Mouse (Mus musculus) heart, postnatal 0 days (tissue): Measurements from ENCODE around the gene Ccdc62. TPM values are rescaled to one million over a fixed set of nuclear protein-coding genes. Genes with fewer than 3 reads are reported as not detected.
A peak's percentile ranks its signal among the peaks of the same experiment; 100 is the strongest.

ENCODE experiments used
- ATAC-seq: fragments of 200-750 bp; cut with Nextera tagmentation; 2 replicates; pipeline ENCODE4 v1.8.0; 2017; ENCODE audit warnings: low read depth, moderate number of reproducible peaks, moderate library complexity; ENCODE audit not compliant: insufficient read depth
- DNase-seq: peaks from one replicate; pipeline ENCODE4 v3.0.0-alpha.2; 2016; ENCODE audit warnings: low spot score
- H3K27ac ChIP-seq: fragments of 300-500 bp; sonication (generic); 2 replicates; pipeline ENCODE4 v1.5.1; 2014; ENCODE audit warnings: low read depth, mild to moderate bottlenecking
- H3K27me3 ChIP-seq: fragments of 300-500 bp; sonication (generic); 2 replicates; pipeline ENCODE4 v1.6.1; 2014; ENCODE audit warnings: low read length, mixed read lengths; ENCODE audit not compliant: control insufficient read depth, insufficient read depth
- H3K36me3 ChIP-seq: fragments of 300-500 bp; sonication (generic); replicated peaks from 2 replicates; pipeline ENCODE4 v1.6.1; 2014; ENCODE audit warnings: low read length, mixed read lengths; ENCODE audit not compliant: control insufficient read depth, insufficient read depth
- H3K4me1 ChIP-seq: fragments of 300-500 bp; sonication (generic); 2 replicates; pipeline ENCODE4 v1.6.1; 2014; ENCODE audit warnings: antibody characterized with exemption; ENCODE audit not compliant: control insufficient read depth, insufficient read depth
- H3K4me2 ChIP-seq: fragments of 300-500 bp; sonication (generic); 2 replicates; pipeline ENCODE4 v1.6.1; 2014; ENCODE audit warnings: low read depth, mild to moderate bottlenecking, low read length, moderate library complexity
- H3K4me3 ChIP-seq: fragments of 300-500 bp; sonication (generic); 2 replicates; pipeline ENCODE4 v1.5.1; 2014; ENCODE audit warnings: low read depth, low read length
- H3K9ac ChIP-seq: fragments of 300-500 bp; sonication (generic); replicated peaks from 2 replicates; pipeline ENCODE4 v1.6.1; 2014; ENCODE audit warnings: low read depth, low read length, mixed read lengths
- H3K9me3 ChIP-seq: fragments of 300-500 bp; sonication (generic); replicated peaks from 2 replicates; pipeline ENCODE4 v1.6.1; 2016; ENCODE audit warnings: low read length; ENCODE audit not compliant: control insufficient read depth
- CTCF ChIP-seq: IDR thresholded peaks from 2 replicates; pipeline ENCODE4 v1.5.1; 2016; ENCODE audit warnings: antibody characterized with exemption, control low read depth, low read depth
- EP300 ChIP-seq: IDR thresholded peaks from 2 replicates; pipeline ENCODE4 v1.6.1; 2016; ENCODE audit warnings: antibody characterized with exemption, low read depth
- WGBS: fragments of 180-500 bp; shearing (Covaris S2); extraction: QIAGEN DNeasy Blood & Tissue Kit; methylation state at CpG from one replicate; pipeline ENCODE4 v1.1.7; 2014; 5-methylcytosine and 5-hydroxymethylcytosine counted together
- polyA plus RNA-seq: library from polyadenylated mRNA; unstranded; fragments of >200 nt; fragmentation: Nextera tagmentation; extraction: Ambion mirVana; gene quantifications from 2 replicates; pipeline ENCODE4 v1.2.1, GENCODE M21; 2015
- total RNA-seq: library from RNA; depleted of rRNA; stranded (reverse); fragments of >200 nt; gene quantifications from 2 replicates; pipeline ENCODE4 v1.2.3, GENCODE M21; 2014; ENCODE audit warnings: low replicate concordance

The Ccdc62 gene
- total and polyA plus RNA-seq, 2 experiments from 2014 or later: 5.8 to 11.5 TPM

DNA sequence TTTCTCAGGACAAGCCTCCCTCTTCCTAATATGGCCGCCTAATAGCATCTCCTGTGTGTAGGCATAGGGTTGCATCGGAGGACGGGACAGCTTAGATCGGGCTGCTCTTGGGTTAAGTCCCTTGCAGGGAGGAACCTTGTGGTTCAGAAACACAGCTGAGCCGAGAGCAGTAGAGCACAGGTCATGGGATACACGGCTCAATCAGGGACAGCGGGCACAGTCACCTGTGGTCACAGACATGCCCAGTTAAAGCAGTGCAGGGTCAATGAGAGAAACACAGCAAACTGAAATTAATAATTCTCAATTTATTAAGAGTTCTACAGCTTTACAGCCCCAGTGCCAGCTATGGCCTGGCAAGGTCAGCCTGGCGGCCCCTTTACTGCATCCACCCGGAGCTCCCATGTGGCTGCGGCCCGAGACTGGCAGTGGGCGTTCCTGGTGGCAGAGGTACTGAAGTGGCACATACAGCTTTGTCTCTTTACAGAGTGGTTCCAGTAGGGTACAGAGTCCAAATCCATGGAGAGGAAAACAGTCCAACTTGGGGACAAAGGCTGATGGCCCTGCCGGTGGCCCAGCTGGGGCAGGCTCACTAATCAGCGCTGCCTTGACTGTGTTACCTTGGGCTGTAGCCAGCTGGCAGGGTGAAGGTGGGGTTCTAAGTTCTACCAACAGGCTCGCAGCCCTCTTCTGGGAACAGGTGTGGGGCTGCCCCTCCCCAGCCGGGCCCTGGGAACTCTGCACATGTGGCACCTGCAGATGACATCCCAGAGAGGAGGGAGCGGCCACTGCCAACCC is 74.1 kb downstream of the Ccdc62 start:
- TF ChIP-seq EP300 (no peak), CTCF (no peak)
- no peak for DNase-seq
- Histone ChIP-seq H3K36me3 (peaks cover 58% of the 10 kb centered on the region), H3K4me3 (no peak overlapping the region), H3K9me3 (no peaks in the 10 kb centered on the region), H3K9ac (no peak overlapping the region), H3K27me3 (no peaks in the 10 kb centered on the region), H3K4me1 (0 out of 2 replicates have a peak, but pooled peaks cover 3% of the 10 kb centered on the region), H3K4me2 (no peak overlapping the region), H3K27ac (no peak overlapping the region)
- ATAC-seq: no peak
- 73% methylated on average over 17 of the region's 17 CpGs for WGBS

DNA sequence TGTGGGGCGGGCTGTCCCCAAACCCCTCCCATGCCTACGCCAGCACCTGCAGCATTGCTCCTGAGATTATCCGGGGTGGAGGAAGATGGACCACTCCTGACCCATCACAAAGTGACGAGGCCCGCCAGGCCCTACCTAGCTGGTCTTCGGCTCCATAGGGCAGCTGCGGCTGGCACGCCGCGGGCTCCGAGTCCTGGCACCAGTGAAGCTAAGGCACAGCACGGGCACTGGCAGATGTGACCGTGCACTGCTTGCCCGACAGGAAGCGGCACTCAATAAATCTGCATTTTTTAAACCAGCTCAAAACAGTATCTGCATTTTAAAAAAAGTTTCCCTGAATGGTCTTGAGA is 74.6 kb downstream of the Ccdc62 start:
- TF ChIP-seq EP300: no peak
- TF ChIP-seq CTCF: no peak
- Histone ChIP-seq H3K27me3 (no peaks in the 10 kb centered on the region), H3K9me3 (no peaks in the 10 kb centered on the region), H3K4me3 (no peak overlapping the region), H3K4me1 (peaks cover 8% of the 10 kb centered on the region), H3K9ac (no peak overlapping the region), H3K4me2 (no peak overlapping the region), H3K36me3 (peaks cover 55% of the 10 kb centered on the region), H3K27ac (no peak overlapping the region)
- DNase-seq: no peak
- ATAC-seq: no peak
- 92% methylated on average over 15 of the region's 15 CpGs for WGBS

DNA sequence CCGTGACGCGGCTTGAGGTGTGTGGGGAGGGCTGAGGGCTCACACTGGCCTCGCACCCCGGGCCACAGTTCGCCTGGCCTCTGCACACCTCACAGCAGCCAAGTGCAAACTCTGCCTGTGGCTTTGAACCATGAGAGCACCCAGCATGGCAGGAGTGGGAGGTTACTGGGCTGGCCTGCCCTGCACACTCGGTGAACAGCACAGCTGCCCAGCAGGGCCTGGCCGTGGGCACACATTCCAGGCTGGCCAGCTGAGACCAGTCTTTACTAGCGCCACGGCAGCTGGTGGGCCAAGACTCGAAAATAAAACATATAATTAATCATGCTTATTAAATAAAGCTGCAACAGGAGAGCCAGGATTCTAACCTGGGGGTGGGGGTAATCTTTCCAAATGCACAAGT is 75.1 kb downstream of the Ccdc62 start:
- DNase-seq (no peak), ATAC-seq (no peak)
- H3K4me1 ChIP-seq: peaks cover 13% of the 10 kb centered on the region
- H3K9ac ChIP-seq: no peak overlapping the region
- no peaks in the 10 kb centered on the region for H3K9me3 ChIP-seq
- peaks cover 55% of the 10 kb centered on the region for H3K36me3 ChIP-seq
- no peak for TF ChIP-seq CTCF
- no peak for TF ChIP-seq EP300
- H3K27me3 ChIP-seq: no peaks in the 10 kb centered on the region
- H3K4me2 ChIP-seq: no peak overlapping the region
- H3K4me3 ChIP-seq: no peak overlapping the region
- 84% methylated on average over 11 of the region's 11 CpGs for WGBS
- no peak overlapping the region for H3K27ac ChIP-seq

DNA sequence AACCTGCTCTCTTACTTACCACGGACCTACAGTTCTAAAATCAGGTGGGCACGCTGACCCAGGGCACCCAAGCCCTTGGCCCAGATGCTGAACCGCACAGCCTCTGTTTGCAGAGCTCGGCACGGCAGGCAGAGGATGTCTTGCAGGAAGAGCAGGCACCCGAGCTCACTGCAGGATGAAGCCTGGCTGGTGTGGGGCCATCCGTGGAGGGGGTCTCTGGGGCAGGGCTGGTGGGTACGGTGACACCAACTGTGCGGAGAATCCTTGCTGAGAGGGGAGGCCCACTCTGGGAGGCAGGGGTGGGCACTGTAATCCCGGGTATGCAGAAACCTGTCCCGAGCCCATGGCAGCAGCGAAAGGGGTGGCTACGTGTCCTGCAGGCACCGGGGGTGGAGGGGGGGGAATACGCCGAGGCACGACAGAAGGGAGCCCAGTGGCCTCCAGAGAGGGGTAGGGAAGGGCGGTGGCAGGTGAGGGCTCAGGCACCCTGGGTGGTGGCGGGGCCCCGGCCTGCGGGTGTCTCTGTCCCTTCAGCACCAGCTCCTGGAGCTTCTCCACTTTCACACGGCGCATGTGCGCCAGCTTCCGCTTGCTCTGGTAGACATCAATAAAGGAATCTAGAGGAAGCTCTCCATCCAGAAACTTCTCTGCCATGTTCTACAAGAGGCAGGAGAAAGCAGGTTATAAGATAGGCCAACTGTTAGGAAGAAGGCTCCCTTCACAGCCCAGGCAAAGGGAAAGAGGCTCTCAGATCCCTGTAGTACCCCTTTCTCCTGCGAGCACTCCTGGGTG is 75.8 kb downstream of the Ccdc62 start:
- Histone ChIP-seq H3K4me2 (no peak overlapping the region), H3K36me3 (peaks cover 53% of the 10 kb centered on the region), H3K9ac (no peak overlapping the region), H3K27me3 (no peaks in the 10 kb centered on the region), H3K9me3 (no peaks in the 10 kb centered on the region), H3K27ac (peak overlapping the region; percentile 12; the same call in 1 of the 2 replicates), H3K4me3 (no peak overlapping the region), H3K4me1 (peaks cover 20% of the 10 kb centered on the region)
- DNase-seq: no peak
- ATAC-seq: no peak
- TF ChIP-seq CTCF: no peak
- no peak for TF ChIP-seq EP300
- WGBS: 82% methylated on average over 26 of the region's 26 CpGs

- TF ChIP-seq CTCF (no peak), EP300 (no peak)
- peak; percentile 58 for ATAC-seq
- no peaks in the 10 kb centered on the region for H3K27me3 ChIP-seq
- H3K4me3 ChIP-seq: no peak overlapping the region
- peaks cover 27% of the 10 kb centered on the region for H3K4me1 ChIP-seq
- H3K36me3 ChIP-seq: peaks cover 49% of the 10 kb centered on the region
- H3K4me2 ChIP-seq: no peak overlapping the region
- 56% methylated on average over 17 of the region's 17 CpGs for WGBS
- no peak for DNase-seq
- no peaks in the 10 kb centered on the region for H3K9me3 ChIP-seq
- peak overlapping the region; percentile 26 for H3K27ac ChIP-seq
- H3K9ac ChIP-seq: no peak overlapping the region
Measured at GRCm38 (mm10) chr5:124006891-124007491, 76.5 kb downstream of the Ccdc62 start.
